Mouse (Mus musculus) left cerebral cortex, postnatal 10 days (tissue): ENCODE measurements at regions not wholly inside any gene's neighbourhood (a gene's known extent, or its start where the extent isn't known, plus 50 kb on each side); places are given as distances from the start of the nearest gene placed in this dataset.

Source experiments
- DNase-seq, 2 experiments: peaks; one replicate each; pipeline ENCODE4 v3.0.0; 2021 to 2022; ENCODE audit warnings: low spot score in 2 of 2, mixed read lengths in 1 of 2; ENCODE audit errors: extremely low spot score in 1 of 2
- intact Hi-C: fragments of 180-260 bp; cut with DNase I; formaldehyde crosslinking; loops from one replicate; pipeline ENCODE4 v1.15.1; 2025

GRCm38 (mm10) chr8:54330106-54330505 is 199.3 kb upstream of the Asb5 start:
- DNase-seq = no peak
- intact Hi-C loops = no loop called here

GRCm38 (mm10) chr8:54331883-54332282 is 197.5 kb upstream of the Asb5 start:
- intact Hi-C loops = no loop called here
- DNase-seq = no peak

DNA sequence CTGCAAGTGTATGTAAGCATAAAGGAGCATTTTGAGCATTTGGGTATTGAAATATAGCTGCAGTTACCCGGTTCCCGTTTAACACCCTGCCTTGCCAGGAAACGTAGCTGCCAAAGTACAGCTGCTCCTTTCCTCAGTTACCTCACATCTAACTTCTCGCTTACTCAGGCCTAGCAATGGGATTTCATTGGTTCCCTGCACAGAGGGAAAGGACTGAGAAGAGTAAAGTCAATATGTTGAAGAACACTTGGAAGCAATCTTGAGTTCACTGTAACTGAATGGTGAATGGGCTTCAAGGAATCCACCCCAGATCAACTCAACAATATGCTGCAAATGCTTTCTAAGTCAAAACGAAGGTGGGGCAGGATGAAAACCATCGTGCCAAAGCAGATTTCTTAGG is 178.3 kb upstream of the Asb5 start:
- DNase-seq = no peak
- intact Hi-C loops = no loop called here

DNA sequence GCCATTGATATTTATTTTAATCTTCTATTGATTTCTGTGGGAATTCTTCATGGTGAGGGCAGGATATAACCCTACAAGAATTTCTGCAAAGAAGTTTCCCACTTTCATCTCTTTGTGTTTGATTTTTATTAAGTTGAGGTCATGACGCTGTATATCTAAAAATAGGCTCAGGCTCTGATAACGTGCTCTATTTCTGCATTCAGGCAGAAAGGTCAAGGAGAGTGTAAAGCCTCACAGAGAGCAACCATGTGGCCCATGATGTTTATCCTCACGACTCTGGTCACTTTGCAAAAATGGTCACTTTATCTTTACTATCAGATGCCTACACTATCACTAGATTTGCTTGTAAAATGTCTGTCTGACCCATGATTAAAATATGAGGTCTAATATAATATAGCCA is 167.7 kb upstream of the Asb5 start:
- DNase-seq = no peak
- intact Hi-C loops = no loop called here

- DNase-seq = no peak
- intact Hi-C loops = no loop called here
Observed at GRCm38 (mm10) chr8:54370501-54370900, 158.9 kb upstream of the Asb5 start.

DNA sequence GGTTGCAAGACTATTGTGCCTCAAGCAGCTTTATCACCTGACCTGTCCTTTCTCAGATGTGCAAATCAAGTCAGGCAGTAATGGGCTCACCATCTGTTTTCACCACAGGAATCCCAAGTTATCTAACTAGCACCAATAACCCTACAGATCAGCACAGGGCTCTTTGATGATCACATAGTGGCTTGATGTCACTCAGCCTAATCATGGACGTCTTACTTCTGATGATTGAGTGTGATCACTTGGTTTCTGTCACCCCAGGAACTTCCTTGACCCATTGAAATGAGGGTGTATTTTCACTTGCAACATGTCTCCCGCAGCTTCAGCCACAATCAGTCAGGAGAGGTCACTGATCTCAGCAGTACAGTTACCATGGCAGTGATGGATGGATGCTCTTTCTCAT is 158.3 kb upstream of the Asb5 start:
- intact Hi-C loops = no loop called here
- DNase-seq = no peak

GRCm38 (mm10) chr8:54372921-54373320 is 156.5 kb upstream of the Asb5 start:
- intact Hi-C loops = no loop called here
- no peak for DNase-seq

- intact Hi-C loops = no loop called here
- peak in 1 of 2 experiments; percentile 19 for DNase-seq
Observed at GRCm38 (mm10) chr8:54375373-54376098, 153.8 kb upstream of the Asb5 start.

GRCm38 (mm10) chr8:54380191-54380590 is 149.2 kb upstream of the Asb5 start:
- intact Hi-C loops = no loop called here

DNA sequence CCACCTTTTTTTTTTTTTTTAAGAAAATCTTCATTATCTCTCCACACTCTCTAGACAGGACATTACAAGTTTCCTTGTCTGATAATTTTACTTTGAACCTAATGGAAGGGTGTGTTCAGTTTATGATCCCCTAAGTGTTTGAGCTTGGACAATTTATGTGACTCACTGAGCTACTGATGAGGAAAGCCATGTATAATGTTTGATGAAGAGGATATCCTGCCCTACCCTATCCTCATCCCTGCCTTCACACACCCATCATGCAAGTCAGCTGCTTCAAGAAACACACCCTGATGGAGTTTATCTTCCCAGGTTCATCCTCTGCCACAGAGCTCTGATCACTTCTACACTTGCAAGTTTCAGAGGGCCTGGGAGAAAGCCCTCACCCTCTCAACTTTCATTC is 136.5 kb upstream of the Asb5 start:
- intact Hi-C loops = no loop called here
- no peak for DNase-seq

More at GRCm38 (mm10) chr8:54380191-54380590, 149.2 kb upstream of the Asb5 start:
- no peak for DNase-seq

- intact Hi-C loops = no loop called here
- peak in 1 of 2 experiments; percentile 21 for DNase-seq
Observed at GRCm38 (mm10) chr8:54393466-54394197, 135.7 kb upstream of the Asb5 start.

GRCm38 (mm10) chr8:54405723-54406122 is 123.7 kb upstream of the Asb5 start:
- no peak for DNase-seq
- intact Hi-C loops = no loop called here

- no peak for DNase-seq
- intact Hi-C loops = no loop called here
Observed at GRCm38 (mm10) chr8:54414092-54414799, 115.1 kb upstream of the Asb5 start.

- no peak for DNase-seq
- intact Hi-C loops = no loop called here
Observed at GRCm38 (mm10) chr8:54416691-54417090, 112.7 kb upstream of the Asb5 start.

DNA sequence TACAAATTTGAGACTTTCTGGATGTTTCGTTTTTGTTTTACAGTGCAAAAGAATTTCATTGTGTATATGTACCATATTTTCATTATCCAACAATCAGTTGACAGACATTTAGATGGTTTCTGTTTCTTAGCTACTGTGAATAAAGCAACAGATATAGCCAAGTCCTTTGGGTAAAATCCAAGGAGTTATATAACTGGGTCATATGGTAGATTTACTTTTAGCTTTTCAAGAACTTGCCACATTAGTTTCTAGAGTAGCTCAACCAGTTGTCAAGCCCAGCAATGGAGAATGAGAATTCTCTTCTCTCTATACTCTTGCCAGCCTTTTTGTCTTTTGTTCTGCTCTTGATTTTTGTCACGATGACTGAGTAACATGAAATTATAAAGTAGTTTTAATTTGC is 111.3 kb upstream of the Asb5 start:
- no peak for DNase-seq
- intact Hi-C loops = no loop called here

- DNase-seq = no peak
- intact Hi-C loops = no loop called here
Observed at GRCm38 (mm10) chr8:54420339-54421098, 108.9 kb upstream of the Asb5 start.

- no peak for DNase-seq
- intact Hi-C loops = no loop called here
Observed at GRCm38 (mm10) chr8:54425039-54425438, 104.3 kb upstream of the Asb5 start.

DNA sequence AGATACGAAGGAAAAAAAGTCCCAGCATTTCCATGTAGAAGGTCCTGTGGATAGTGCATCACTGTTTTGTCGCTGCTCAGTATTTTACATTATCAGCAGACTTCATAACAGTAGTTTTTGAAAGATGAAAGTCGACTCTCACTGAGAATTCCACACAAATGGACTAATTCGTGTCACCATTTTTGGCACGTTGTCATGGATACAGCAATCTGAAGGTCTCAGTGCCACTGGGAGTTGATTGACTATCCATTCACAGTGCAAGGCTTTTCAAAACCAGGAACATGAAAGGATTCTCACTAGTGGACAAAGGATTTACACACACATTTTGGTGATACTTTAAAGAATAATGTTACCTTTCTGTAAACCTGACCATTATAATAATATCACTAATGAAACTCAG is 93.7 kb upstream of the Asb5 start:
- no peak for DNase-seq
- intact Hi-C loops = no loop called here

- no peak for DNase-seq
- intact Hi-C loops = no loop called here
Observed at GRCm38 (mm10) chr8:54441143-54441542, 88.2 kb upstream of the Asb5 start.
